Mouse (Mus musculus) megakaryocyte-erythroid progenitor cell, adult 5-6 weeks (primary cell): ENCODE results near the gene Fam20b. TPM values are rescaled to one million over a fixed set of nuclear protein-coding genes. Genes with fewer than 3 reads are reported as not detected.

Source experiments
- ATAC-seq: replicated peaks from 2 replicates; pipeline ENCODE4 v1.8.0; 2016; ENCODE audit warnings: mild to moderate bottlenecking, inconsistent platforms; ENCODE audit not compliant: severe bottlenecking, poor library complexity, low FRiP score, low TSS enrichment
- total RNA-seq, 2 experiments: library from RNA; stranded (forward) in 1 of 2; stranded (reverse) in 1 of 2; fragments of 200-1000, 215-1000 nt in 1 of 2; fragments of >200 nt in 1 of 2; fragmentation: Nextera tagmentation in 1 of 2; gene quantifications; 2 replicates each; pipeline ENCODE4 v1.2.3; 2014 to 2017

The Fam20b gene
- total RNA-seq, 2 experiments from 2014 or later = 35.7 to 46.9 TPM

DNA sequence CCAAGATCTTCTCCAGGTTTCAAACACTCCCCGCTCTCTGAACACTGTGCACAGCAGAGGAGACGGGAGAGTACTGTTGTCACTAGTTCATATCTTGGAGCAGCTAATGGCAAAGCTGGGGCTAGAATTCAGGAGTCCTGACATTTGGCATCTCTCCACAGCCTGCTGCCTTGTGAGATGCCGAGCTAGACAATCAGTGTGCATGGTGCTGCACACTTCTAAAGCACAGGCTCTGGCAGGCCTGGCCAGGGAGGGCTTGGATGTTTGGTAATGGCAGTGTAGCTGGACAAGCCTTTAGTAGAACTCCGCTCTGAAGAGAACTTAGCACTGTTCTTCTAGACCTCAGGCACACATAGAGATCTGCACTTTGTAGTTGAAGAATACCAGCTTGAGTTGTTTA, 72.9 kb downstream of the Fam20b start:
- no peak for ATAC-seq

DNA sequence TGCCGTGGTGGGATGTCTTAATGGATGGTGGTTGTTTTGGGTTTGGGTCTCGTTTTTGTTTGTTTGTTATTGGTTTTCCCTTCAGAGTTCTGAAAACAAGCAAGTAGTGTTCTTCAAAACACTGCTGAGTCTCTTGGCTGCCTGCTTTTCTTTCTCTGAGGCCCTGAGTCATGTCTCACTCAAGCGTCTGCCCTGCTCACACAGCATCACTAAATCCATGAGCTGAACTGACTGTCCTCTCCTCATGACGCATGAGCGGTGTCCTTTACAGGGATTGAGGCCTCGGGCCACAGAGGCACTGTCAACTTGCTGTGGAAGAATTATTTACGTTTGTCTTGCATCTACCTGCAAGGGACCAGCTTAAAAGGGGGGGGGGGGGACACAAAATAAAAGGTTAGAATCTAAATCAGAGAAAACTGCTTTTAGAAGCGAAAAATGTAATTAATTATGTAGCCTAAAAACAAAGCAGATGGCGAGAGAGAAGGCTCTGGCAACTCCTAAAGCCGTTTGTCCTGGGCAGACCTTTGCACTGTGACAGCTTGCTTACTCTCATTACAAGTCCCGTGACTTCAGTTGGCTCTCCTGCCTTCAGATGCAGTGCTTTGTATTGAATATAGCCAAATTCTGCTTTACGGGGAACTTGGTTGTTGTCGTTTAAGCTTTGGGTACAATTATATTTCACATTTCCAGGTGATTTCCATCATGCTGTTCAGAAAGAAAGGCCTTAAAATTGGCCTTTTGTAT, 73.9 kb downstream of the Fam20b start:
- ATAC-seq = no peak

DNA sequence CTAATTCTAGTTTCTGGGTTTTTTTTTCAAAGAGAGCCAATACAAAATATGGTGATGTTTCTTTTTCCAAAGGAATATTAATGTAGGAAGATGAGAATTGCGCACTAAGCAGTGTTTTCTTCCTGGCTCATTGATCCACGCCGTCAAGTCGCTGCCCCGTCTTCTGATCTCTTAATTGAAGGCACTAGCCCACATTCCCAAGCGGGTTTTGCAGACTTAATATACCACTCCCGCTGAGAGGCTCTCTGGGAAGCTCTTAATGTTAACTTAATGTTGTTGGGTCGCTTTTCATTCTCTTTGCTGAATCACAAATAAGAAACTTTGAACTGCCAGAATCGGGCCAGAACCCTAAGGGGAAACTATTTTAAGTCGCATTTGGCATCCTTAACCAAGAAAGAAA, 74.8 kb downstream of the Fam20b start:
- no peak for ATAC-seq

DNA sequence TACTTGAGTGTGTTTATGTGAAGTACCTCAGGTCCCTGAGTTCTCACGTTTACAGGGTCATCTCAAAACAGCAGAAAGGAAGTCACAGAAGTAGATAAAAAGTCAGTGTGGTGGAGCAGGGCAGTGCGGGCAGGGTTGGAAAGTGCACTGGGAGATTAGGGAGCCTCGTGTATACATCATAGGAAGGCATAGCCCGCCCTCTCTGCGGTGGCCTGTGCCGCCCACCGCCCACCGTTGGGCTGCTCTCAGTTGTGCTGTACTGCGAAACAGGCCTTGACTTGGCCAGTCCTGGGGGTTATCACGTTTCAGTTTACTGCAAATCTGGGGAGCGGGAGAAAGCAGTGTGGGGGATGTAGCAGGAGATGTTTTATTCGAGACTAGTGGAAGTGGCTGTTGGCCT, 76.1 kb downstream of the Fam20b start:
- ATAC-seq = peak; percentile 55

DNA sequence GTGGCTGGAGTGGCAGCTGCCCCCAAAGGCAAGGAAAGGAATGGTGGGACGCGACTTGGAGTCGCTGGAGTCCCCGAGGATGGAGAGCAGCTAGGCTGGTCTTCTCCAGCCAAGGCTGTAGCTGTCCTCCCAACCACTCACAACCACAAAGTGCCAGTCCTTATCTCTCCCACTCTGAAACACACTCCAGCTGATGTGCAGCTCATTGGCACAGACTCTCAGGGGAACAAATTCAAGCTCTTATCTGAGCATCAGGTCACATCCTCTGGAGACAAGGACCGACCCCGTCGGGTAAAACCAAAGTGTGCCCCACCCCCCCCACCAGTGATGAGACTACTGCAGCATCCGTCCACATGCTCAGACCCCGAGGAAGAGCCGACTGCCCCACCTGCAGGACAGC, 77.1 kb downstream of the Fam20b start:
- peak; percentile 85 for ATAC-seq

DNA sequence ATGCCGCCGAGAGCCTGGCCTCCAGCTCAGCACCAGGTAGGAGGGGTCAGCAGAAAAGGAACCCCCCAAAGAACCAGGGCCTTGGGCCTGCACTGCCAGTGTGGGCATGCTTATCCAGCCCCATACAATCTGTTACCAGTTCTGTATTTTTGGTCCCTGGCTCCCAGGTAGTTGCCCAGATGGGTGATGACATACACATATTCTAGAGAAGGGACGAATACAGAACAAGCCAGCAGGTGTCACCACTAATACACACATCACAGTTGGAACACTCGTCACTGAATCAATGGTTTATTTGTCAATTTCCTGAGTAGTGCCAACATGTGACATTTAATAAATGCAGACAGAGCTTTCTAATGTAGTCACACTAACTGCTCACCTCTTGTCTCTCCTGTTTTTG, 78.3 kb downstream of the Fam20b start:
- ATAC-seq = 0 out of 2 replicates have a peak, but pooled peaks have one; percentile 15

DNA sequence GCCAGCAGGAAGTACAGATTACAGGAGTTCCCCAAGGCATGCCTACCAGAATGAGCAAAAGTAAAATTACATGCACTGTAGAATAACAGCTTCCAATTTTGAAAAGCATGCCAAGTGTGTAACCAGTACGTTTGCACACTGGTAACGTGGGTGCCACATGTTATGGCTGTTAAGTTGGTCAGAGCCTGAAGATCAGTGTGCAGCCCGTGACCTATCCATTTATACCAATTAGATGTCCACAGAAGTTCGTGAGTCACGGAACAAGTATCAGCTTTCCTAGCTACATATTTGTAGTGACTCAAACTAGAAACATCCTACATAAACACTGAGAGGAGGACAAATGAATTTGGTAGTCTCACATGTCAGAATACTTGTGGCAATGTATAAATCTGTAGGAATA, 79.4 kb downstream of the Fam20b start:
- ATAC-seq = no peak

DNA sequence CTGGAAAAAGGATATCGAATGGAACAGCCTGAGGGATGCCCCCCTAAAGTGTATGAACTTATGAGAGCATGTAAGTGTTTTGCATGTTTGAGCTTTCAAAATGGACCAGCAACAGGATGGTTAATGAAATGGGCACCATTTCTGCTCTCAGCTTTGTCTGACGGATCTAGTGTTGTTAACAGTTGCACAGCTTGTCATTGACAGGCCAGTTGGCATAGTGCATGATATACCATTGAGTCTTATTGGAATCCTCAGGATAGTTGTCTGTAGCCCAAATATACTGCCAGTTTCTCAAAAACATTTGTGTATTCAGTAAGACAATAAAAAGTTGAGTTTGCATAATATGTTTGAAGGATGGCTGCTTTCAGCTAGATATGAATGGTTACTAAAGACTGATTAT, 83.7 kb downstream of the Fam20b start:
- ATAC-seq = no peak

DNA sequence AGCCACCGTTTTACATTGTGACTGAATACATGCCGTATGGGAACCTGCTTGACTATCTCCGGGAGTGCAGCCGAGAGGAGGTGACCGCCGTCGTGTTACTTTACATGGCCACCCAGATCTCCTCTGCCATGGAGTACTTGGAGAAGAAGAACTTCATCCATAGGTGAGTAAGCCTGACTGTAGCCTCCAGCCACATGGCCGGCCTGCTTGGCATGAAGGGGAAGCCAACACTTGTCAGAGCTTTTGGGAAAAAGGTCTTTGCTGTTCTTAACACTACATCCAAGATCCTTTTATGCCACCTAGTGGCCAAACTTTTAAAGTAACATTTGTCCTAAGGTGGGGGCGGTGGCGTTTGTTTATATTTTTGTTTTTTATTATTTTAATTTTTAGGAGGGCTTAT, 85.8 kb downstream of the Fam20b start:
- peak; percentile 67 for ATAC-seq

DNA sequence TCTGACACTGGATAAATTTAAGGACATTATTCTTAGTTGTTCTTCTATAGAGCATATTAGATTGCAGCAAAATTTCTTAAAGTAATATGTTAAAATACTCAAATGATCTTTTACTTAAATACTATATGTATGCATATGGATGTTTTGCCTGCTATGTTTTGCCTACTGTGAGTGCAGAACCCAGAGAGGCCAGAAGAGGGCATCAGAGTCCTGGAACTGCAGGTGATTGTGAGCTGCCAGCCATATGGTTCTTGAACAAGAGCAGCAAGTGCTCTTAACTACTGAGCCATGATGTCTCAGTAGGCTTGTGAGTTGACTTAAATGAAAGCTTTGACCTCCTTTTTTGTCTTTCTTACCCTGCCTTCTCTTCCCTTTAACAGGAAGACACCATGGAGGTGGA, 87.9 kb downstream of the Fam20b start:
- ATAC-seq = no peak

DNA sequence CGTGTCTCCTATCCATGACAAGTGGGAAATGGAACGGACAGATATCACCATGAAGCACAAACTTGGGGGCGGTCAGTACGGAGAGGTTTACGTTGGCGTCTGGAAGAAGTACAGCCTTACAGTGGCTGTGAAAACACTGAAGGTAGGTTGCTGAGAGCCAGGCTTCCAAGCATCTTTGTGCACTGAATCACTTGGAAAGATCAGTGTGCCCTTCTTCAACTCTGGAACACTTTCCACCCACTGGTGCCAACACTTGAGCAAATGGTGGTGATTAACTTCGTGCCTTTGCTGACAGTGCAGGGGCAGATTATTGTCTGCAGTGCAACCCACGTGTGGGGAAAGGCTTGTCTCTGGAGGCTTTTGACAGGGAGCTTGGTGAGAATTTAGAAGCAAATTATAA, 88.9 kb downstream of the Fam20b start:
- ATAC-seq = no peak

Other genes with a start within 250 kb of the Fam20b start
- gene Soat1, start 244.8 kb downstream of the Fam20b start, total RNA-seq (2014; fragmentation: Nextera tagmentation) = 0.22 and 9.6 TPM in 2 replicates
- 1.4 and 6.0 TPM in 2 replicates for gene Soat1, start 244.8 kb downstream of the Fam20b start, total RNA-seq (2017)
- 3.8 and 7.9 TPM in 2 replicates for gene Gm10031, start 195.1 kb downstream of the Fam20b start, total RNA-seq (2014; fragmentation: Nextera tagmentation)
- 17.0 and 19.5 TPM in 2 replicates for gene Gm10031, start 195.1 kb downstream of the Fam20b start, total RNA-seq (2017)
- gene Abl2, start 160.3 kb downstream of the Fam20b start, total RNA-seq (2014; fragmentation: Nextera tagmentation) = 14.2 and 14.6 TPM in 2 replicates
- 15.2 and 18.5 TPM in 2 replicates for gene Abl2, start 160.3 kb downstream of the Fam20b start, total RNA-seq (2017)
- gene Tor3a, start 44.7 kb downstream of the Fam20b start, total RNA-seq (2014; fragmentation: Nextera tagmentation) = 7.4 and 10.8 TPM in 2 replicates
- gene Tor3a, start 44.7 kb downstream of the Fam20b start, total RNA-seq (2017) = 2.3 and 7.7 TPM in 2 replicates
- gene Angptl1, start 119.5 kb upstream of the Fam20b start, total RNA-seq (2014; fragmentation: Nextera tagmentation) = not detected in 2 replicates
- gene Angptl1, start 119.5 kb upstream of the Fam20b start, total RNA-seq (2017) = not detected in 2 replicates
- 11.3 and 22.4 TPM in 2 replicates for gene Ralgps2, start 220.5 kb upstream of the Fam20b start, total RNA-seq (2014; fragmentation: Nextera tagmentation)
- gene Ralgps2, start 220.5 kb upstream of the Fam20b start, total RNA-seq (2017) = 12.7 and 28.2 TPM in 2 replicates